Mouse (Mus musculus) ES-Bruce4 (cell line): ENCODE measurements around the gene Rab4a.
A peak's percentile ranks its signal among the peaks of the same experiment; 100 is the strongest.

Experiments
- CTCF ChIP-seq: IDR thresholded peaks from one replicate; pipeline ENCODE4 v1.8.1; 2011; ENCODE audit warnings: low read depth, low read length
- EP300 ChIP-seq: IDR thresholded peaks from 2 replicates; pipeline ENCODE4 v1.6.1; 2011; ENCODE audit warnings: low read depth, low read length; ENCODE audit not compliant: insufficient read depth
- POLR2A ChIP-seq: IDR thresholded peaks from one replicate; pipeline ENCODE4 v1.8.1; 2011; ENCODE audit warnings: low read length; ENCODE audit not compliant: insufficient read depth

- TF ChIP-seq CTCF (peak; percentile 74), POLR2A (no peak), EP300 (no peak)
Measured at GRCm38 (mm10) chr8:123817747-123818146, 12.0 kb downstream of the Rab4a start.
